Mouse (Mus musculus): ENCODE results near the gene Prtg.
A peak's percentile ranks its signal among the peaks of the same experiment; 100 is the strongest.

Gene Prtg

GRCm38 (mm10) chr9:72809077-72809476 is 2.4 kb downstream of the Prtg start:
- DNase-seq (ENCODE audit: low spot score) = no peak

- DNase-seq (ENCODE audit: low spot score) = no peak
Measured at GRCm38 (mm10) chr9:72810607-72811006, 3.9 kb downstream of the Prtg start.

GRCm38 (mm10) chr9:72812091-72812490 is 5.4 kb downstream of the Prtg start:
- no peak for DNase-seq (ENCODE audit: low spot score)

GRCm38 (mm10) chr9:72812594-72813570 is 6.2 kb downstream of the Prtg start:
- DNase-seq (ENCODE audit: low spot score) = peak; percentile 94

- DNase-seq (ENCODE audit: low spot score) = peak; percentile 69
Measured at GRCm38 (mm10) chr9:72825511-72825910, 18.8 kb downstream of the Prtg start.

- no peak for DNase-seq (ENCODE audit: low spot score)
Measured at GRCm38 (mm10) chr9:72825976-72826375, 19.3 kb downstream of the Prtg start.

GRCm38 (mm10) chr9:72828616-72829257 is 22.1 kb downstream of the Prtg start:
- DNase-seq (ENCODE audit: low spot score) = no peak

GRCm38 (mm10) chr9:72833992-72834696 is 27.5 kb downstream of the Prtg start:
- DNase-seq (ENCODE audit: low spot score) = peak; percentile 50

GRCm38 (mm10) chr9:72835007-72835406 is 28.3 kb downstream of the Prtg start:
- no peak for DNase-seq (ENCODE audit: low spot score)

- peak; percentile 44 for DNase-seq (ENCODE audit: low spot score)
Measured at GRCm38 (mm10) chr9:72836708-72837495, 30.2 kb downstream of the Prtg start.

GRCm38 (mm10) chr9:72837598-72838160 is 31.0 kb downstream of the Prtg start:
- no peak for DNase-seq (ENCODE audit: low spot score)

GRCm38 (mm10) chr9:72838256-72838655 is 31.6 kb downstream of the Prtg start:
- DNase-seq (ENCODE audit: low spot score) = no peak

- DNase-seq (ENCODE audit: low spot score) = no peak
Measured at GRCm38 (mm10) chr9:72839346-72839990, 32.8 kb downstream of the Prtg start.

- no peak for DNase-seq (ENCODE audit: low spot score)
Measured at GRCm38 (mm10) chr9:72844496-72844895, 37.8 kb downstream of the Prtg start.

- DNase-seq (ENCODE audit: low spot score) = no peak
Measured at GRCm38 (mm10) chr9:72846160-72846559, 39.5 kb downstream of the Prtg start.

- DNase-seq (ENCODE audit: low spot score) = no peak
Measured at GRCm38 (mm10) chr9:72851541-72851940, 44.9 kb downstream of the Prtg start.

GRCm38 (mm10) chr9:72851979-72852378 is 45.3 kb downstream of the Prtg start:
- DNase-seq (ENCODE audit: low spot score) = no peak

- no peak for DNase-seq (ENCODE audit: low spot score)
Measured at GRCm38 (mm10) chr9:72853681-72854190, 47.1 kb downstream of the Prtg start.

GRCm38 (mm10) chr9:72856721-72857120 is 50.0 kb downstream of the Prtg start:
- DNase-seq (ENCODE audit: low spot score) = no peak

- DNase-seq (ENCODE audit: low spot score) = no peak
Measured at GRCm38 (mm10) chr9:72860764-72861163, 54.1 kb downstream of the Prtg start.

GRCm38 (mm10) chr9:72861235-72861634 is 54.6 kb downstream of the Prtg start:
- no peak for DNase-seq (ENCODE audit: low spot score)
